Mouse (Mus musculus) limb, embryonic 13.5 days (tissue): ENCODE measurements at regions not wholly inside any gene's neighbourhood (a gene's known extent, or its start where the extent isn't known, plus 50 kb on each side); places are given as distances from the start of the nearest gene placed in this dataset.

ENCODE experiments used
- ATAC-seq: fragments of 200-750 bp; cut with Nextera tagmentation; 2 replicates; pipeline ENCODE4 v1.8.0; 2017; ENCODE audit warnings: low read depth, moderate number of reproducible peaks, moderate TSS enrichment; ENCODE audit not compliant: low FRiP score
- H3K27ac ChIP-seq: fragments of 300-500 bp; sonication (generic); 2 replicates; pipeline ENCODE4 v1.5.1; 2015; ENCODE audit warnings: inconsistent platforms, mild to moderate bottlenecking, moderate library complexity
- H3K27me3 ChIP-seq: fragments of 300-500 bp; sonication (generic); 2 replicates; pipeline ENCODE4 v1.6.1; 2015; ENCODE audit warnings: mild to moderate bottlenecking, inconsistent platforms
- H3K36me3 ChIP-seq: fragments of 300-500 bp; sonication (generic); 2 replicates; pipeline ENCODE4 v1.6.1; 2015; ENCODE audit warnings: inconsistent platforms, mild to moderate bottlenecking, moderate library complexity
- H3K4me1 ChIP-seq: fragments of 300-500 bp; sonication (generic); 2 replicates; pipeline ENCODE4 v1.6.1; 2015; ENCODE audit warnings: inconsistent platforms
- H3K4me2 ChIP-seq: fragments of 300-500 bp; sonication (generic); replicated peaks from 2 replicates; pipeline ENCODE4 v1.6.1; 2015; ENCODE audit warnings: inconsistent platforms, mild to moderate bottlenecking, moderate library complexity
- H3K4me3 ChIP-seq: fragments of 300-500 bp; sonication (generic); 2 replicates; pipeline ENCODE4 v1.5.1; 2015; ENCODE audit warnings: moderate library complexity, mild to moderate bottlenecking, inconsistent platforms
- H3K9ac ChIP-seq: fragments of 300-500 bp; sonication (generic); 2 replicates; pipeline ENCODE4 v1.6.1; 2015; ENCODE audit warnings: mild to moderate bottlenecking, inconsistent platforms
- H3K9me3 ChIP-seq: fragments of 300-500 bp; sonication (generic); 2 replicates; pipeline ENCODE4 v1.6.1; 2016; ENCODE audit warnings: inconsistent platforms
- WGBS: fragments of 180-500 bp; shearing (Covaris S2); methylation state at CpG from one replicate; pipeline ENCODE4 v1.1.7; 2015; 5-methylcytosine and 5-hydroxymethylcytosine counted together

- 83% methylated on average over 2 of the region's 2 CpGs for WGBS
These were observed 753.9 kb upstream of the Lrrc4c start for GRCm38 (mm10) chr2:95564089-95564488.

GRCm38 (mm10) chr2:95575882-95576281 is 742.1 kb upstream of the Lrrc4c start:
- Histone ChIP-seq H3K9me3 (no peaks in the 10 kb centered on the region), H3K4me1 (no peaks in the 10 kb centered on the region), H3K9ac (no peak overlapping the region), H3K27me3 (no peaks in the 10 kb centered on the region), H3K36me3 (no peaks in the 10 kb centered on the region), H3K4me2 (no peak overlapping the region), H3K27ac (no peak overlapping the region), H3K4me3 (no peak overlapping the region)
- no peak for ATAC-seq
- 85% methylated on average over 3 of the region's 3 CpGs for WGBS

More at GRCm38 (mm10) chr2:95564089-95564488, 753.9 kb upstream of the Lrrc4c start:
- H3K4me1 ChIP-seq, result no peaks in the 10 kb centered on the region
- H3K4me3 ChIP-seq, result no peak overlapping the region
- ATAC-seq, result no peak
- no peak overlapping the region for H3K9ac ChIP-seq
- H3K27me3 ChIP-seq, result no peaks in the 10 kb centered on the region
- no peak overlapping the region for H3K4me2 ChIP-seq
- no peaks in the 10 kb centered on the region for H3K9me3 ChIP-seq
- H3K36me3 ChIP-seq, result no peaks in the 10 kb centered on the region
- no peak overlapping the region for H3K27ac ChIP-seq

GRCm38 (mm10) chr2:95579201-95579600 is 738.8 kb upstream of the Lrrc4c start:
- Histone ChIP-seq H3K9ac (no peak overlapping the region), H3K9me3 (no peaks in the 10 kb centered on the region), H3K36me3 (no peaks in the 10 kb centered on the region), H3K4me2 (no peak overlapping the region), H3K4me1 (no peaks in the 10 kb centered on the region), H3K27ac (no peak overlapping the region), H3K4me3 (no peak overlapping the region), H3K27me3 (no peaks in the 10 kb centered on the region)
- ATAC-seq, result no peak
- 93% methylated on average over 1 of the region's 1 CpGs for WGBS

GRCm38 (mm10) chr2:95586002-95586401 is 732.0 kb upstream of the Lrrc4c start:
- Histone ChIP-seq H3K36me3 (no peaks in the 10 kb centered on the region), H3K27me3 (no peaks in the 10 kb centered on the region), H3K4me2 (no peak overlapping the region), H3K4me1 (0 out of 2 replicates have a peak, but pooled peaks cover 4% of the 10 kb centered on the region), H3K27ac (no peak overlapping the region), H3K9ac (no peak overlapping the region), H3K9me3 (no peaks in the 10 kb centered on the region), H3K4me3 (no peak overlapping the region)
- ATAC-seq, result no peak

- ATAC-seq, result no peak
- no peaks in the 10 kb centered on the region for H3K27me3 ChIP-seq
- no peak overlapping the region for H3K27ac ChIP-seq
- no peak overlapping the region for H3K4me2 ChIP-seq
- H3K4me3 ChIP-seq, result no peak overlapping the region
- WGBS, result 11% methylated on average over 4 of the region's 4 CpGs
- H3K4me1 ChIP-seq, result 0 out of 2 replicates have a peak, but pooled peaks cover 4% of the 10 kb centered on the region
- H3K9me3 ChIP-seq, result no peaks in the 10 kb centered on the region
- no peak overlapping the region for H3K9ac ChIP-seq
- H3K36me3 ChIP-seq, result no peaks in the 10 kb centered on the region
These were observed 730.9 kb upstream of the Lrrc4c start for GRCm38 (mm10) chr2:95587044-95587443.

- Histone ChIP-seq H3K27me3 (no peaks in the 10 kb centered on the region), H3K4me3 (no peak overlapping the region), H3K4me2 (no peak overlapping the region), H3K9me3 (no peaks in the 10 kb centered on the region), H3K4me1 (no peaks in the 10 kb centered on the region), H3K36me3 (no peaks in the 10 kb centered on the region), H3K27ac (no peak overlapping the region), H3K9ac (no peak overlapping the region)
- ATAC-seq, result no peak
- WGBS, result 62% methylated on average over 5 of the region's 5 CpGs
These were observed 704.6 kb upstream of the Lrrc4c start for GRCm38 (mm10) chr2:95613354-95613753.

GRCm38 (mm10) chr2:95637533-95637932 is 680.4 kb upstream of the Lrrc4c start:
- no peak overlapping the region for H3K4me3 ChIP-seq
- no peaks in the 10 kb centered on the region for H3K9me3 ChIP-seq
- H3K27me3 ChIP-seq, result no peaks in the 10 kb centered on the region
- no peak overlapping the region for H3K9ac ChIP-seq
- H3K36me3 ChIP-seq, result no peaks in the 10 kb centered on the region
- H3K27ac ChIP-seq, result no peak overlapping the region
- no peak overlapping the region for H3K4me2 ChIP-seq
- 92% methylated on average over 1 of the region's 1 CpGs for WGBS
- no peaks in the 10 kb centered on the region for H3K4me1 ChIP-seq
- no peak for ATAC-seq

GRCm38 (mm10) chr2:95674347-95674746 is 643.6 kb upstream of the Lrrc4c start:
- H3K9me3 ChIP-seq, result no peaks in the 10 kb centered on the region
- no peaks in the 10 kb centered on the region for H3K27me3 ChIP-seq
- ATAC-seq, result no peak
- H3K36me3 ChIP-seq, result no peaks in the 10 kb centered on the region
- H3K27ac ChIP-seq, result no peak overlapping the region
- no peak overlapping the region for H3K9ac ChIP-seq
- H3K4me3 ChIP-seq, result no peak overlapping the region
- H3K4me1 ChIP-seq, result no peaks in the 10 kb centered on the region
- 90% methylated on average over 6 of the region's 6 CpGs for WGBS
- H3K4me2 ChIP-seq, result no peak overlapping the region

GRCm38 (mm10) chr2:95715355-95715754 is 602.6 kb upstream of the Lrrc4c start:
- H3K9me3 ChIP-seq, result no peaks in the 10 kb centered on the region
- WGBS, result 82% methylated on average over 2 of the region's 2 CpGs
- no peak overlapping the region for H3K4me3 ChIP-seq
- no peak overlapping the region for H3K9ac ChIP-seq
- H3K4me2 ChIP-seq, result no peak overlapping the region
- H3K27ac ChIP-seq, result no peak overlapping the region
- no peaks in the 10 kb centered on the region for H3K27me3 ChIP-seq
- no peaks in the 10 kb centered on the region for H3K36me3 ChIP-seq
- H3K4me1 ChIP-seq, result no peaks in the 10 kb centered on the region
- ATAC-seq, result no peak
